Mouse (Mus musculus) hematopoietic stem cell, adult 5-6 weeks (primary cell): ENCODE results near the gene Srrm3. TPM values are rescaled to one million over a fixed set of nuclear protein-coding genes. Genes with fewer than 3 reads are reported as not detected.

ENCODE experiments used
- ATAC-seq, 2 experiments: fragments of 125-278 bp in 1 of 2; replicated peaks in 1 of 2; 2 replicates each; pipeline ENCODE4 v1.8.0; 2016 to 2017; ENCODE audit warnings: inconsistent platforms in 2 of 2, mild to moderate bottlenecking in 2 of 2, moderate number of reproducible peaks in 2 of 2, low read depth in 1 of 2, moderate TSS enrichment in 1 of 2; ENCODE audit not compliant: low FRiP score in 2 of 2, poor library complexity in 2 of 2, severe bottlenecking in 2 of 2, insufficient read depth in 1 of 2, low TSS enrichment in 1 of 2
- total RNA-seq: library from RNA; stranded (forward); fragments of 172-1452, 232-1000 nt; gene quantifications from 2 replicates; pipeline ENCODE4 v1.2.3, GENCODE M21; 2017

Gene Srrm3
- total RNA-seq, 1 experiment from 2014 or later = not detected

- no peak for ATAC-seq
These were observed 2.0 kb upstream of the Srrm3 start for GRCm38 (mm10) chr5:135804735-135805134.

- no peak for ATAC-seq
These were observed 560 bp downstream of the Srrm3 start for GRCm38 (mm10) chr5:135807263-135807637.

GRCm38 (mm10) chr5:135812991-135813390, 6.3 kb downstream of the Srrm3 start:
- no peak for ATAC-seq

GRCm38 (mm10) chr5:135818491-135818890, 11.8 kb downstream of the Srrm3 start:
- ATAC-seq = no peak

- ATAC-seq = no peak
These were observed 15.7 kb downstream of the Srrm3 start for GRCm38 (mm10) chr5:135822316-135822944.

- ATAC-seq = no peak
These were observed 17.8 kb downstream of the Srrm3 start for GRCm38 (mm10) chr5:135824517-135824916.

- ATAC-seq = no peak; a peak in 1 of 4 replicates
These were observed 19.5 kb downstream of the Srrm3 start for GRCm38 (mm10) chr5:135826225-135826624.

GRCm38 (mm10) chr5:135829381-135829780, 22.7 kb downstream of the Srrm3 start:
- no peak for ATAC-seq

- ATAC-seq = no peak
These were observed 26.0 kb downstream of the Srrm3 start for GRCm38 (mm10) chr5:135832729-135833128.

- ATAC-seq = peak; percentile 90 to 91
These were observed 28.2 kb downstream of the Srrm3 start for GRCm38 (mm10) chr5:135834769-135835491.

- peak; percentile 25 to 57; a peak in 2 of 4 replicates for ATAC-seq
These were observed 28.8 kb downstream of the Srrm3 start for GRCm38 (mm10) chr5:135835492-135835858.

GRCm38 (mm10) chr5:135835981-135836380, 29.3 kb downstream of the Srrm3 start:
- ATAC-seq = no peak

- ATAC-seq = no peak
These were observed 35.0 kb downstream of the Srrm3 start for GRCm38 (mm10) chr5:135841651-135842050.

GRCm38 (mm10) chr5:135843418-135843817, 36.7 kb downstream of the Srrm3 start:
- peak in 1 of 2 experiments; percentile 60; a peak in 2 of 4 replicates for ATAC-seq

- no peak for ATAC-seq
These were observed 39.1 kb downstream of the Srrm3 start for GRCm38 (mm10) chr5:135845676-135846320.

- ATAC-seq = no peak
These were observed 40.8 kb downstream of the Srrm3 start for GRCm38 (mm10) chr5:135847460-135847859.

- no peak for ATAC-seq
These were observed 41.2 kb downstream of the Srrm3 start for GRCm38 (mm10) chr5:135847881-135848280.

- no peak for ATAC-seq
These were observed 44.3 kb downstream of the Srrm3 start for GRCm38 (mm10) chr5:135851024-135851423.
